Mouse (Mus musculus): ENCODE data around the gene Plekho2.
A peak's percentile ranks its signal among the peaks of the same experiment; 100 is the strongest.

Gene Plekho2

GRCm38 (mm10) chr9:65579781-65580371, at the start of gene Plekho2:
Gene Plekho2 (minus strand): TSS chr9:65580040.
- DNase-seq (ENCODE audit: low spot score) = peak; percentile 94

GRCm38 (mm10) chr9:65629025-65629766, 49.4 kb upstream of the Plekho2 start, which contains the start of gene Rbpms2:
Gene Rbpms2 (plus strand): TSS chr9:65629648.
- DNase-seq (ENCODE audit: low spot score) = no peak

GRCm38 (mm10) chr9:65624266-65624665, 44.4 kb upstream of the Plekho2 start:
- DNase-seq (ENCODE audit: low spot score) = no peak

GRCm38 (mm10) chr9:65622826-65623225, 43.0 kb upstream of the Plekho2 start:
- DNase-seq (ENCODE audit: low spot score) = no peak

GRCm38 (mm10) chr9:65621666-65622065, 41.8 kb upstream of the Plekho2 start:
- DNase-seq (ENCODE audit: low spot score) = no peak

- DNase-seq (ENCODE audit: low spot score) = no peak
Observed at GRCm38 (mm10) chr9:65621196-65621595, 41.4 kb upstream of the Plekho2 start.

- DNase-seq (ENCODE audit: low spot score) = no peak
Observed at GRCm38 (mm10) chr9:65619311-65619710, 39.5 kb upstream of the Plekho2 start.

- DNase-seq (ENCODE audit: low spot score) = no peak
Observed at GRCm38 (mm10) chr9:65613098-65613497, 33.3 kb upstream of the Plekho2 start.

GRCm38 (mm10) chr9:65611969-65612486, 32.2 kb upstream of the Plekho2 start:
- no peak for DNase-seq (ENCODE audit: low spot score)

- no peak for DNase-seq (ENCODE audit: low spot score)
Observed at GRCm38 (mm10) chr9:65607120-65607519, 27.3 kb upstream of the Plekho2 start.

- DNase-seq (ENCODE audit: low spot score) = no peak
Observed at GRCm38 (mm10) chr9:65606321-65607109, 26.7 kb upstream of the Plekho2 start.

GRCm38 (mm10) chr9:65605471-65606136, 25.8 kb upstream of the Plekho2 start:
- peak; percentile 86 for DNase-seq (ENCODE audit: low spot score)

GRCm38 (mm10) chr9:65603401-65604102, 23.7 kb upstream of the Plekho2 start:
- DNase-seq (ENCODE audit: low spot score) = no peak

- DNase-seq (ENCODE audit: low spot score) = peak; percentile 34
Observed at GRCm38 (mm10) chr9:65600951-65601350, 21.1 kb upstream of the Plekho2 start.

- DNase-seq (ENCODE audit: low spot score) = peak; percentile 78
Observed at GRCm38 (mm10) chr9:65598765-65599249, 19.0 kb upstream of the Plekho2 start.

- no peak for DNase-seq (ENCODE audit: low spot score)
Observed at GRCm38 (mm10) chr9:65593596-65593995, 13.8 kb upstream of the Plekho2 start.

- no peak for DNase-seq (ENCODE audit: low spot score)
Observed at GRCm38 (mm10) chr9:65592721-65593120, 12.9 kb upstream of the Plekho2 start.

GRCm38 (mm10) chr9:65589091-65589490, 9.3 kb upstream of the Plekho2 start:
- DNase-seq (ENCODE audit: low spot score) = no peak

- DNase-seq (ENCODE audit: low spot score) = no peak
Observed at GRCm38 (mm10) chr9:65587573-65588358, 7.9 kb upstream of the Plekho2 start.

- DNase-seq (ENCODE audit: low spot score) = no peak
Observed at GRCm38 (mm10) chr9:65587270-65587572, 7.4 kb upstream of the Plekho2 start.

Measured in adipocyte (in vitro differentiated cells).